Mouse (Mus musculus): ENCODE results near the gene Nr4a1.

DNA sequence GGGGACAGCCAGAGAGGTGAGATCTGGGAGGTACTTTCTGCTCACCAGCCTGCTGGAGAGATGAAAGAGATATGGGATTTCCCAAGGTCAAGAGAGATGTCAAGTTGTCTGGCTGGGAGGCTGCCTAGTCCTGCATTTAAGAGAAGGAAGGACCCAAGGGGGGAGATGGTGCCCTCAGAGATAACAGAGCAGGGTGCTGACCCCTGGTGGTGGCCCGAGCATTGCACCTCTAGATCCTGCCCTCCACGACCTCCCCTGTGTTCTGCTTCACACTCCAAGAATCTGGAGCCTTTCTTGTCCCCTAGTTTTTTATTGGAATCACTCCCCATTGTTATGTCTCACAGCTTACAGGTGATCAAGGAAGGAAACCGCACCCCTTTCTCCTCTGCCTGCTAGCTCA lies 17.2 kb upstream of the Nr4a1 start:
- TF ChIP-seq POLR2A (IDR thresholded peaks at IDR 0.05; ENCODE audit: insufficient read depth, low read length) (no peak), CTCF (IDR thresholded peaks at IDR 0.05; ENCODE audit: low read depth, low read length) (peak; percentile 86), EP300 (IDR thresholded peaks at IDR 0.05; ENCODE audit: insufficient read depth, low read depth, low read length) (0 out of 2 replicates have a peak, but pooled peaks have one; percentile 31)

All from ES-Bruce4 (cell line).